Mouse (Mus musculus) midbrain, embryonic 16.5 days (tissue): Measurements from ENCODE around the gene Nt5c2. TPM values are rescaled to one million over a fixed set of nuclear protein-coding genes. Genes with fewer than 3 reads are reported as not detected.
"Not testable (repeated sequence)": the region's sequence is repeated elsewhere in the genome, so short reads cannot be mapped to it uniquely, and the experiment has no call there.

Experiments
- ATAC-seq: fragments of 200-750 bp; cut with Nextera tagmentation; 2 replicates; pipeline ENCODE4 v1.8.0; 2017; ENCODE audit warnings: moderate TSS enrichment
- H3K27ac ChIP-seq: fragments of 300-500 bp; sonication (generic); 2 replicates; pipeline ENCODE4 v1.5.1; 2014; ENCODE audit warnings: mild to moderate bottlenecking, low read length, mixed read lengths
- H3K27me3 ChIP-seq: fragments of 300-500 bp; sonication (generic); 2 replicates; pipeline ENCODE4 v1.6.1; 2014; ENCODE audit warnings: low read depth, low read length, mixed read lengths; ENCODE audit not compliant: control insufficient read depth, insufficient read depth
- H3K36me3 ChIP-seq: fragments of 300-500 bp; sonication (generic); 2 replicates; pipeline ENCODE4 v1.6.1; 2014; ENCODE audit warnings: mild to moderate bottlenecking, low read length, moderate library complexity, mixed read lengths; ENCODE audit not compliant: control insufficient read depth, insufficient read depth
- H3K4me1 ChIP-seq: fragments of 300-500 bp; sonication (generic); 2 replicates; pipeline ENCODE4 v1.6.1; 2014; ENCODE audit warnings: mild to moderate bottlenecking, low read length, mixed read lengths; ENCODE audit not compliant: control insufficient read depth, insufficient read depth
- H3K4me2 ChIP-seq: fragments of 300-500 bp; sonication (generic); 2 replicates; pipeline ENCODE4 v1.6.1; 2014; ENCODE audit warnings: mild to moderate bottlenecking, low read length, mixed read lengths
- H3K4me3 ChIP-seq: fragments of 300-500 bp; sonication (generic); 2 replicates; pipeline ENCODE4 v1.5.1; 2014; ENCODE audit warnings: low read depth, mild to moderate bottlenecking, low read length, moderate library complexity, mixed read lengths
- H3K9ac ChIP-seq: fragments of 300-500 bp; sonication (generic); 2 replicates; pipeline ENCODE4 v1.6.1; 2014; ENCODE audit warnings: low read depth, low read length, mixed read lengths
- H3K9me3 ChIP-seq: fragments of 300-500 bp; sonication (generic); replicated peaks from 2 replicates; pipeline ENCODE4 v1.6.1; 2014; ENCODE audit warnings: mild to moderate bottlenecking, low read length, mixed read lengths; ENCODE audit not compliant: control insufficient read depth, poor library complexity, severe bottlenecking
- WGBS: fragments of 180-500 bp; shearing (Covaris S2); extraction: QIAGEN DNeasy Blood & Tissue Kit; methylation state at CpG from one replicate; pipeline ENCODE4 v1.1.7; 2014; 5-methylcytosine and 5-hydroxymethylcytosine counted together
- polyA plus RNA-seq: library from polyadenylated mRNA; unstranded; fragments of >200 nt; fragmentation: Nextera tagmentation; extraction: Ambion mirVana; gene quantifications from 2 replicates; pipeline ENCODE4 v1.2.1, GENCODE M21; 2015

The Nt5c2 gene
- polyA plus RNA-seq, 1 experiment from 2014 or later, result 85.7 TPM

DNA sequence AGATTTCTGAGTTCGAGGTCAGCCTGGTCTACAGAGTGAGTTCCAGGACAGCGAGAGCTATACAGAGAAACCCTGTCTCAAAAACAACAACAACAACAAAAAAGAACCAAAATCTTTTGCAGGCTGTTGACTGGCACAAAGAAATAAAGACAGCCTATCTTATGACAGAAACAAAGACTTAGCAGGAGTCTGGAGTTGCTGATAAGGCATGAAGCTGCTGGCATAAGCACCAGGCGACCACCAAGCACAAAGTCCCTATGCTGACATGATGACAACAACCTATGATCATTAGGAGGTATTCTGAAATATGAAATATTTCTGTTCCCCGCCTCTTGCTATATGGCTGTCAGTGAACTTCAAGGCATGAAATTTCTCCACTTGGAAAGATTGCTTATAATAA is 16.0 kb downstream of the Nt5c2 start:
- WGBS, result 82% methylated on average over 4 of the region's 4 CpGs
- Histone ChIP-seq H3K36me3 (no peaks in the 10 kb centered on the region), H3K27ac (no peak overlapping the region), H3K4me1 (no peaks in the 10 kb centered on the region), H3K9me3 (no peaks in the 10 kb centered on the region), H3K9ac (no peak overlapping the region), H3K4me3 (no peak overlapping the region), H3K4me2 (no peak overlapping the region), H3K27me3 (no peaks in the 10 kb centered on the region)
- ATAC-seq, result no peak

DNA sequence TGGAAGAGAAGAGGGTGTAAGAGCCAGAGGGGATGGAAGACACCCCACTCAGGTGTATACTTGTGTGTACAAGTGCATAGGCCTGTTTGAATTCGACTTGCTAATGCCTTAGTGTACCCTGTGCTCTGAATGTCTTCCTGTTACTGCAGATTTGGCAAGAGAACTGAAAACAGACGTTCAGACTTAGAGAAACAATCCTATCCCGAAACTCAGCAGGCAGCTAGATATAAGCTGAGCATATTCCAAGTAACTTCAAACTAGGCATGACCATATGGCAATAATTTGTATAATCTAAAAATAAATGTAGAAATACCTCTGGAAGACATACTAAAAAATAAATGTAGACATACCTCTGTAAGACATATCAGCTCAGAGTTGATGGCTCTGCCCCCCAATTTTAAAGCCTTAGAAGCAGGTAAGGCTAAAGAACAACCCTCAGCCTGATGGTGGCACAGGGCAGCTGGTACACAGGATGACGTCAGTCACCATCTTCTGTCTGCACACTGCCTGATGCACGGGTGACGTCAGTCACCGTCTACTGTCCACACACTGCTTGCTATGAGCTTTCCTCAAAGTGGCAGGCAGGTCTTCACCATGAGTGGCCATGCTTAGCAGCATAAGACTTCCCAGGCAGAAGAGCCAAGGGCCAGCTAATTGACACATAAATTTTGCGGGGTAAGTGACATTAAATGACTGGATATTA is 16.6 kb downstream of the Nt5c2 start:
- WGBS, result 85% methylated on average over 8 of the region's 8 CpGs
- Histone ChIP-seq H3K9me3 (no peaks in the 10 kb centered on the region), H3K4me2 (no peak overlapping the region), H3K27me3 (no peaks in the 10 kb centered on the region), H3K4me1 (no peaks in the 10 kb centered on the region), H3K27ac (no peak overlapping the region), H3K9ac (no peak overlapping the region), H3K4me3 (no peak overlapping the region), H3K36me3 (no peaks in the 10 kb centered on the region)
- no peak for ATAC-seq

DNA sequence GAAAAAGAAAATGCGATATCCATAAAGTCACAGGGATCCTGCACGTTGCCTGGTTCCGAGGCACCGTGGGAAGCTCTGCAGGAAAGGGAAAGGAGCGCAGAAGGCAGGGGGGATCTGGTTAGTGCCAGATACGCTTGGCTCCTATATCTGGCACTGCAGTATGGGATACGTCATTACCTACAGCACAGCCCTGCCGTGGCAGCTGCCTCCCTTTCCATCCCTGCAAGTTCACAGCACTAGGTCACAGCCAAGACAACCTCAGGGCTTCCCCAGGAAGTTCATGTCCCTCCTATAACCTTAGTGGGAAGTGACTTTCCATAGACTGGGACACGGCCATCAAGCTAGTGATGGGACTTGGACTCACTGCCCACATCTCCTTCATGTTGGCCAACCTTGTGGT is 18.9 kb downstream of the Nt5c2 start:
- Histone ChIP-seq H3K27ac (no peak overlapping the region), H3K27me3 (no peaks in the 10 kb centered on the region), H3K9ac (no peak overlapping the region), H3K9me3 (no peaks in the 10 kb centered on the region), H3K4me3 (no peak overlapping the region), H3K4me1 (no peaks in the 10 kb centered on the region), H3K4me2 (no peak overlapping the region), H3K36me3 (no peaks in the 10 kb centered on the region)
- WGBS, result 86% methylated on average over 9 of the region's 9 CpGs
- ATAC-seq, result no peak

DNA sequence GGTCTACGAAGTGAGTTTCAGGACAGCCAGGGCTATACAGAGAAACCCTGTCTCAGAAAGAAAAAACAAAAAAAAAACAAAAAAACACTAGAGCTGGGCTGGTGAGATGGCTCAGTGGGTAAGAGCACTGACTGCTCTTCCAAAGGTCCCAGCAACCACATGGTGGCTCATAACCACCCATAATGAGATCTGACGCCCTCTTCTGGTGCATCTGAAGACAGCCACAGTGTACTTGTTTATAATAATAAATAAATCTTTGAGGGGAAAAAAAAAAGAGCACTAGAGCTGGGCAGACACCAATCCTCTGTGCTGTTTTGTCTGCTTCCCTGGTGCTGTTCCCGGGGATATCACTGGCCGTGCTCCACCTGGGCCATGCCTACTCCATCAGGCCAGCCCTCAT is 22.6 kb downstream of the Nt5c2 start:
- not testable (repeated sequence) for H3K4me2 ChIP-seq, H3K36me3 ChIP-seq, H3K4me1 ChIP-seq, ATAC-seq, H3K9me3 ChIP-seq, H3K4me3 ChIP-seq, H3K27me3 ChIP-seq, H3K27ac ChIP-seq, H3K9ac ChIP-seq
- WGBS, result 71% methylated on average over 4 of the region's 4 CpGs

DNA sequence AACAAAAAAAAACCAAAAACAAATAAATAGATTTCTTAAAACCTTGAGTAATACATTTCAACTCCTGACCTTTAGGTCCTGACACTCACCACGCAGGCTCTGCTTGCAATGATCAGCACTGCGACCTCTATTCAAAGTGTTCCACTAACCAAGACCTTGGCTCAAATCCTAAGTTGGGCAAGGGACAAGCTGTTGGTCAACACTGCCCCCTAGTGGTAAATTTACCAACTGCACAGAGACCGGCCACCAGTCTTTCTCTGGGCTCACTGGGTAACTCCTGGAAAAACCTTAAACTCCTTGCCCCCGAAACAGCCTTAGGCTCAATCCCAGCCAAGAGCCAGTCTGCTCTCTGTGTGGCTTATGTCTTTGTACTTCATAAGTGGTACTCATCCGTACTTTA is 23.8 kb downstream of the Nt5c2 start:
- H3K9me3 ChIP-seq, result no peaks in the 10 kb centered on the region
- H3K27ac ChIP-seq, result no peak overlapping the region
- 8% methylated on average over 5 of the region's 5 CpGs for WGBS
- H3K4me3 ChIP-seq, result no peak overlapping the region
- H3K36me3 ChIP-seq, result no peaks in the 10 kb centered on the region
- H3K9ac ChIP-seq, result no peak overlapping the region
- H3K27me3 ChIP-seq, result no peaks in the 10 kb centered on the region
- H3K4me2 ChIP-seq, result no peak overlapping the region
- ATAC-seq, result no peak
- H3K4me1 ChIP-seq, result peaks cover 9% of the 10 kb centered on the region; the same call in 1 of the 2 replicates

DNA sequence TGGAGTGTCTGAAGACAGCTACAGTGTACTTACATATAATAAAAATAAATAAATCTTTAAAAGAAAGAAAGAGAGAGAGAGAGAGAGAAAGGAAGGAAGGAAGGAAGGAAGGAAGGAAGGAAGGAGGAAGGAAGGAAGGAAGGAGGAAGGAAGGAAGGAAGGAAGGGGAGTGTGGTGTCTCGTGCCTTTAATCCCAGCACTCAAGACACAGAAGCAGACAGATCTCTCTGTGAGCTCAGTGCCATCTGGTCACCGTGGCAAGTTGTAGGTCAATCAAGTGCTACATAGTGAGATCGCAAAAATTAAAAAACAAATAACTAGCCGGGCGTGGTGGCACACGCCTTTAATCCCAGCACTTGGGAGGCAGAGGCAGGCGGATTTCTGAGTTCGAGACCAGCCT is 24.3 kb downstream of the Nt5c2 start:
- ATAC-seq, H3K9me3 ChIP-seq, H3K9ac ChIP-seq, H3K36me3 ChIP-seq, H3K4me3 ChIP-seq, H3K27ac ChIP-seq, H3K27me3 ChIP-seq, H3K4me1 ChIP-seq, H3K4me2 ChIP-seq: not testable (repeated sequence)
- WGBS, result 92% methylated on average over 6 of the region's 8 CpGs

DNA sequence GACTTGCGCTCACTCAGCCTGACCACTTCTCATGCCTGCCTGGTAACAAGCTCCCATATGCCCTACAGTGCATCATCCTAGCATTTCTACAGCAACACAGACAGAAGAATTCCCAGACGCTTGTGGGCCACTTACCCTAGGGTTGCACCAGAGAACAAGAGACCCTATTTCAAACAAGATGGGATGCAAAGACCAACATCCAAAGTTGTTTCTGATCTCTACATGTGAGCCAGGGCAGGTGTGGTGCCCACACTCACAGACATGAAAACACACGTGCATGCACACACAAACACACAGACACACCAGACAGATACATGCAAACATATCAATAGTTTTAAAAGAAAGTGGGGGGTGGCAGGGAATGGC is 24.8 kb downstream of the Nt5c2 start:
- H3K27ac ChIP-seq, result no peak overlapping the region
- H3K4me2 ChIP-seq, result no peak overlapping the region
- peaks cover 9% of the 10 kb centered on the region; the same call in 1 of the 2 replicates for H3K4me1 ChIP-seq
- H3K27me3 ChIP-seq, result no peaks in the 10 kb centered on the region
- H3K9me3 ChIP-seq, result no peaks in the 10 kb centered on the region
- no peak overlapping the region for H3K9ac ChIP-seq
- no peak for ATAC-seq
- no peaks in the 10 kb centered on the region for H3K36me3 ChIP-seq
- 85% methylated on average over 3 of the region's 3 CpGs for WGBS
- H3K4me3 ChIP-seq, result no peak overlapping the region

DNA sequence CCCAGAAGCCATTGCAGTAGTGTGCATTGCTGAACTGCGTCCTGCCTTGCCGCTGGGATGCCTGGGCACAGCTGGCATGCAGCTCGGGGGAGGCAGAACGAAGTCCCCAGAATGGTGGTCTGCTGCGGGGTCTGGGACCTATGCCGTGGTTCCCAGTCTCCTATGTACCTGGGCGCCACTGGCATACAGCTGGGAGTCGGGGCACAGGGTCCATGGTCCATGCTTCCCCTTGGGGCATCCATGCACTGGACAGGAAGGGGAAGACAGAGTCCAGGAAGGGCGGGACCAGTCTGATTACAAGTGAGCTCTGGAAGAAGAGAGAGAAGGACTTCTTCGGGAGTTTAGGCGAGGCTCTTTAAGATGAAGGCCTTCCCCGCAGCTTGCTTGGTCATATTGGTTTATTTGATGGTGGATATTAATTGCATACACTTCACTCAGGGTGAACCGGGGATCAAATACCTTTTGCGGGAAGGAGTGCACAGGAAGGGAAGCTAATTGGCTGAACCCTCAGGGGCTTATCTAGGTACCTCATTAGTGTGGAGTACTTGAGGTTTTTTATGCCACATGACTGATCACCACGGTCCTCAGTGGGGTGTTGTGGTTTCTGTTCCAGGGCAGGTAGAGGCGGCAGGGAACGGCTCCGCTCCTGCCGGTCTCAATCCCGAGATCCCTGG is 25.3 kb downstream of the Nt5c2 start:
- H3K27me3 ChIP-seq, result no peaks in the 10 kb centered on the region
- 69% methylated on average over 20 of the region's 20 CpGs for WGBS
- peak; percentile 48; the same call in 1 of the 2 replicates for ATAC-seq
- H3K36me3 ChIP-seq, result no peaks in the 10 kb centered on the region
- H3K9me3 ChIP-seq, result no peaks in the 10 kb centered on the region
- H3K27ac ChIP-seq, result no peak overlapping the region
- H3K9ac ChIP-seq, result no peak overlapping the region
- no peak overlapping the region for H3K4me3 ChIP-seq
- H3K4me1 ChIP-seq, result peaks cover 9% of the 10 kb centered on the region; the same call in 1 of the 2 replicates
- no peak overlapping the region for H3K4me2 ChIP-seq

DNA sequence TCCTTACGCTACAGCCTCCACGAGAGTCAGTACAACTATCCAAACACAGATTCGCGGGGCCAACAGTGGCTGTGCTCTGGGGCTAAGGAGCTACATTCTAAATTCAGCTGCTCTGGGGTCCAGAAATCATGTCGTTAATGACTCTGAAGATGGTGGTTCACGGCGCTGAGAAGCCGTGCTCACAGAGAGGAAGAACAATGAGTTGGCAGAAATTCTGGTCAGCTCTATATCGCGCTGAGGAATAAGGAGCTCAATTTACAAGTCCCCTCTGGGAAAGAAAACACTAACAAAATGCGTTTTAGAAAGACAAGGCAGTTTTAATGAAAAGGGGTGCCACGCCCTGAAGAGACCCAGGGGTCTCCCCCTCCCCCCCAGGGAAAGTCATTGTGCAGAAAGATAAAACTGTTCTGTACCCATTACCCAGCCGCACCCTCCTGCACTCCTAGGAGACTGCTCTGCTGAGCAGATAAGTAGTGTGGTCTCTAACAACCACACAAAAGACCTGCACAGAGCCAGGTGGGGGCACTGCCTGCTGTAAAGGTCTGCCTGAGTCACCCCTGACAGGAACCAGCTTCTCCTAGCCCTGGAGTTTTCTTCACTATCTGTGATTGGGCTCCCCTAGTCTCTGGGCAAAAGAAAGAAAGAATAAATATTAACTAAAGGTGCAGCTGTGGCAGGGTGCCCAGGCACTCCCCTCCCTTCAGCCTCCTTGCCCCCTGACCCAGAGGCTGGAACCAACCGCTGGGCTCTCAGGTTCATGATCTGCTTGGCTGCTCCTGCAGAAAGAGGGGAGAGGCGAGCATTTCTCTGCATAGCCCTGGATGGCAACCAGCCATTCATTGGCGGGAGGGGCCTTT is 26.5 kb downstream of the Nt5c2 start:
- Histone ChIP-seq H3K4me2 (no peak overlapping the region), H3K27me3 (no peaks in the 10 kb centered on the region), H3K9me3 (no peaks in the 10 kb centered on the region), H3K27ac (no peak overlapping the region), H3K36me3 (no peaks in the 10 kb centered on the region), H3K9ac (no peak overlapping the region), H3K4me3 (no peak overlapping the region), H3K4me1 (peaks cover 9% of the 10 kb centered on the region; the same call in 1 of the 2 replicates)
- WGBS, result 44% methylated on average over 16 of the region's 16 CpGs
- ATAC-seq, result no peak
